Mouse (Mus musculus) macrophage (primary cell): ENCODE results near the gene Tomm22. TPM values are rescaled to one million over a fixed set of nuclear protein-coding genes. Genes with fewer than 3 reads are reported as not detected.
"Not testable (repeated sequence)": the region's sequence is repeated elsewhere in the genome, so short reads cannot be mapped to it uniquely, and the experiment has no call there.

Experiments used
- H3K27ac ChIP-seq: fragments of 350-480 bp; formaldehyde crosslinking; 2 replicates; pipeline ENCODE4 v1.9.0; 2021
- H3K36me3 ChIP-seq: fragments of 350-480 bp; formaldehyde crosslinking; 2 replicates; pipeline ENCODE4 v1.9.0; 2021; ENCODE audit errors: inconsistent target
- H3K4me3 ChIP-seq: fragments of 350-480 bp; formaldehyde crosslinking; 2 replicates; pipeline ENCODE4 v1.9.0; 2021; ENCODE audit errors: inconsistent target
- H3K79me2 ChIP-seq: fragments of 350-480 bp; formaldehyde crosslinking; 2 replicates; pipeline ENCODE4 v1.9.0; 2021; ENCODE audit errors: inconsistent target
- WGBS: methylation state at CpG from one replicate; pipeline ENCODE4 v1.1.7; 2026; ENCODE audit warnings: inconsistent platforms; ENCODE audit not compliant: missing documents; 5-methylcytosine and 5-hydroxymethylcytosine counted together
- polyA plus RNA-seq: library from polyadenylated mRNA; stranded (reverse); fragments of 250-400 nt; gene quantifications from 3 replicates; pipeline ENCODE4 v1.2.4, GENCODE M21; 2018; ENCODE audit warnings: inconsistent platforms

Tomm22 gene
- polyA plus RNA-seq, 1 experiment from 2014 or later, result 71.6 TPM

DNA sequence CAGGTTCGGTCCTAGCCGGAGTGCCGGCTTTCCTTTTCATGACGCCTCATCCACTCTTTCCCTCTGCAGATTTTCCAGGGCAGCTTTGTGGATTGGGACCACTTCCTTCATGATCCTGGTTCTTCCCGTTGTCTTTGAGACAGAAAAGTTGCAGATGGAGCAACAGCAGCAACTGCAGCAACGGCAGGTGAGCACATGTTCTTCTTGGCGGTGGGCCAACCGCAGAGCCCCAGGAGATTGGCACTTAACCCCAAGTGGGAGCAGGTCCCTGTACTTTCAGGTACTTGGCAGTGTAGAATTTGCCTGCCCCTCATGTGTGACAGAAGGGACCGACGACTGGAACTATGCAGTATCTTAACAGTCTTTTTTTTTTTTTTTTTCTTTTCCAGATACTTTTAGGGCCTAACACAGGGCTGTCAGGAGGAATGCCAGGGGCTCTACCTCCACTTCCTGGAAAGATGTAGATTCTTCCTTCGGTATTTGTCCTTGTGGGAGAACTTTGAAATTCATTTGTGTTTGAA is 1.2 kb downstream of the Tomm22 start:
- Histone ChIP-seq H3K36me3 (peaks cover 39% of the 10 kb centered on the region), H3K79me2 (peaks cover 21% of the 10 kb centered on the region), H3K4me3 (peak overlapping the region; percentile 90; the same call in 1 of the 2 replicates)
- not testable (repeated sequence) for H3K27ac ChIP-seq
- 69% methylated on average over 10 of the region's 11 CpGs for WGBS

DNA sequence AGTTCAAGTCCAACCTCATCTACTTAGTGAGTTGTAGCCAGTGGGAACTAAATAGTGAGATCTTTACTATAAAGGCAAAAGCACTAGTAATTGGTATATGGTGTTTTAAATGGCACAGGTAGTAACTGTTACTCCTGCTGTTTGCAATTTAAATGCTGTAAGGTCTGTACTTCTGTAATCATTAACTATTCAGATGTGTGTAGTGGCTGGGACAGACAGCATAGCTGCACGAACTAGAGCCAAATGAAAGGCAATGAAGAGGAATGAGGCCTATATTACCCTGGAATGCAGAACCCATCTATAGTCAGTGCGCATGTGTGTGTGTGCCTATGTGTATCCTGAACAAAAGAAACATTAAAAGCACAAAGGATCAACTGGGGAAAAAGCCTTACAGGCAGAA is 7.3 kb downstream of the Tomm22 start:
- peaks cover 34% of the 10 kb centered on the region for H3K36me3 ChIP-seq
- H3K79me2 ChIP-seq, result peaks cover 56% of the 10 kb centered on the region
- H3K27ac ChIP-seq, result no peak overlapping the region
- WGBS, result 89% methylated on average over 2 of the region's 2 CpGs
- H3K4me3 ChIP-seq, result no peak overlapping the region

DNA sequence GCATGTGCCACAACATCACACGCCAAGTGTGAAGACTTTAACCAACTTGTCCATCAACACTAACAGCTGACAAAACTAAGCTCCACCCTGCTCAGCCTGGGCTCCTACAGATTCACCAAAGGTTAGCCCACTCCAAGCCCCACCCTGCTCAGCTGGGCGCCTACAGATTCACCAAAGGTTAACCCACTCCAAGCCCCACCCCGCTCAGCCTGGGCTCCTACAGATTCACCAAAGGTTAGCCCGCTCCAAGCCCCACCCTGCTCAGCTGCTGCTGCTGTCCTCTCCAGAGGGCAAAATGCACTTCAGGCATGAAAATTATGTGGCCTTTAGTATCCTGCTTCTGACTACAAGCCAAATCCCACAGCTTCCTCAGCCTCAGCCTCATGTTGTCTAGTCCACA is 11.3 kb downstream of the Tomm22 start:
- H3K79me2 ChIP-seq, result peaks cover 95% of the 10 kb centered on the region
- WGBS, result 88% methylated on average over 4 of the region's 4 CpGs
- no peak overlapping the region for H3K4me3 ChIP-seq
- H3K27ac ChIP-seq, result no peak overlapping the region
- H3K36me3 ChIP-seq, result no peaks in the 10 kb centered on the region

DNA sequence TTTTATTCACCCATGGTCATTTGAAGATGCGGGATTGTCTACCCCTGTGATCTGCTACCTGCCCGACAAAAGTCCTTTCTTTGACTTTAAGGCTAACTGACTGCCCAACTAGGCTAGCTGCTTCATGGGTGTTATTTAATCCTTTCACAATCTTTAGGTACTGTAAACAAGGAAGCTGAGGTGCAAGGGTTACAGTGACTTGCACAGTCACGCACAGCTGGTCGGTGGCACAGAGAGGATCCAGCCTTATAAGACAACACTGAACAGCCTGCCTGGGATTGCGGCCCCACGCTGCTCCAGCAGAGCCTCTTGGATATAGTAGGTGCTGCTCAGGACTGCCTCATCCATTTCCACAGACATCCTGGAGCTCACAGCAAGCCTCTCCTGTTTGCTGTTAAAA is 12.5 kb downstream of the Tomm22 start:
- no peaks in the 10 kb centered on the region for H3K36me3 ChIP-seq
- no peak overlapping the region for H3K4me3 ChIP-seq
- WGBS, result 55% methylated on average over 6 of the region's 6 CpGs
- H3K27ac ChIP-seq, result no peak overlapping the region
- peaks cover 91% of the 10 kb centered on the region for H3K79me2 ChIP-seq

DNA sequence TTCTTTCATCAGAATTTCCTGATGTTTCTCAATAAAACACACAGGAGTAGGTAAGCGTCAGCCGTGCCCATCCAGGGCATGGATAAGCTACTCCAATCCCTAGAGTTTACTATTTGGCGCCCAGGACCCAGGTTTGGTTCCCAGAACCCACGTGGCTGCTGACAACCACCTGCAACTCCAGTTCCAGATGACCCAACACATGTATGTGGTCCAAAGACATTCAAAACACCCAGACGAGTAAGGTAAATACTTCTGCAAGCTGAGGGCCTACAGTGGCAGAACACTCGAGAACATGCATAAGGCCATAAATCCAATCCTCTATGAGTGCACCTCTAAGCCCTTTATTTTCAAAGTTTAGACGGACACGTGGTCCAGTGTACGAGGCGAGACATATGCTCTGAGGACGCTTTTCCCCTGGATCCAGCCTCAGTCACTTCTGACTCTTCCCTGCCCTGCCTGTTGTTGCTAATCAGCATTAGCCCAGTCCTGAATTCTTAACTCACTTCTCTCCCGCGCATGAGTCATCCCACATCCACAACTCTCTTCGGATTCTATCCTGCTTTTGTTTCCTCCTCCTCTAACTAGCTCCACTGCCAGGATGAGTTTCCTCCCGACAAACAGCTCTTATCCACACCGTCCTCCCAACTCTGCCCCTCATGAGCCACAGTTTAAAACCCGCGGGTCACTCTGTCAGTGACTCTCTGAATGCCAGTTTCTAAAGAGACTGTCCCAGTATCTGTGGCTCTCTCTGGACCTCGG is 13.2 kb downstream of the Tomm22 start:
- Histone ChIP-seq H3K27ac (no peak overlapping the region), H3K4me3 (no peak overlapping the region), H3K79me2 (peaks cover 83% of the 10 kb centered on the region), H3K36me3 (no peaks in the 10 kb centered on the region)
- 76% methylated on average over 19 of the region's 19 CpGs for WGBS

DNA sequence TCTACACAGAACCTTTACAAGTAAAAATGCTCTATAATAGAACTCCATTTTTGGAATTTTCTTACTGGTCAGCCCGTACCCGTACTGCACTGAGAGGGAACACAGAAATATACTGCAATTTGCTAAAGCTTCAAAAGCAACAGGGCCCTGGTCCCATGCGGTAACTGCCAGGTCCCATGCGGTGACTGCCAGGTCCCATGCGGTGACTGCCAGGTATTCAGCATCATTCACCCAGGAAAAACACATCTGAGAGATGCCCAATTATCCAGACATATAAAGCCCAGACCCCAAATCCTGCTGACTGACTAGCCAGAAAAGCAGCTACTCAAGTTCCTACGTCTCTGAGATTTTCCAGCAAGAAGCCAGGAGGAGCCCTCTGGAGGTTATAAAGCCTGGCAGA is 14.0 kb downstream of the Tomm22 start:
- Histone ChIP-seq H3K36me3 (no peaks in the 10 kb centered on the region), H3K4me3 (no peak overlapping the region), H3K79me2 (peaks cover 76% of the 10 kb centered on the region), H3K27ac (no peak overlapping the region)
- WGBS, result 96% methylated on average over 6 of the region's 6 CpGs

DNA sequence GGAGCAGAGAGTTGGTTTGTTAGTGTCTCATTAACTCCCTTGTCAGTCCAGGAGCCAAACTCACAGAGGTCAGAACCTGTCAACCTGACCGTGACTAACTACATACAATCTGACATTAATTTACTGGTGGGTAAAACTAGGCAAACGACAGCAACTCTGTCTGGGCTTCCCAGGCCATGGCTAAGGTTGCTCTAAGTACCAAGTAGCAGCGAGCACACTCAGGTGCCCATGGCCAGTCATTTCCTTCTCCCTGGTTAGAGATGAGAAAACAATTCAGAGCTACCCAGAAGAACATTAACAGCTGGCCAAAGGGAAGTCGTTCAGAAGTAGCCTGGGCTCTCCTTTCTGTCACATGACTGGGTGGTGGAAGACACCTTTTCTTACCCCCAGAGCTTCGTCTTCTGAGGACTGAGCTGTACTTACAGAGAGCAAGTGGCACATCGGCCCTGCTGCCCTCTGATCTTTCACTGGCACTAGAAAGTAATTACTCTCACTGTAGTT is 14.5 kb downstream of the Tomm22 start:
- Histone ChIP-seq H3K79me2 (peaks cover 70% of the 10 kb centered on the region), H3K27ac (no peak overlapping the region), H3K4me3 (no peak overlapping the region), H3K36me3 (no peaks in the 10 kb centered on the region)
- WGBS, result 31% methylated on average over 6 of the region's 6 CpGs

DNA sequence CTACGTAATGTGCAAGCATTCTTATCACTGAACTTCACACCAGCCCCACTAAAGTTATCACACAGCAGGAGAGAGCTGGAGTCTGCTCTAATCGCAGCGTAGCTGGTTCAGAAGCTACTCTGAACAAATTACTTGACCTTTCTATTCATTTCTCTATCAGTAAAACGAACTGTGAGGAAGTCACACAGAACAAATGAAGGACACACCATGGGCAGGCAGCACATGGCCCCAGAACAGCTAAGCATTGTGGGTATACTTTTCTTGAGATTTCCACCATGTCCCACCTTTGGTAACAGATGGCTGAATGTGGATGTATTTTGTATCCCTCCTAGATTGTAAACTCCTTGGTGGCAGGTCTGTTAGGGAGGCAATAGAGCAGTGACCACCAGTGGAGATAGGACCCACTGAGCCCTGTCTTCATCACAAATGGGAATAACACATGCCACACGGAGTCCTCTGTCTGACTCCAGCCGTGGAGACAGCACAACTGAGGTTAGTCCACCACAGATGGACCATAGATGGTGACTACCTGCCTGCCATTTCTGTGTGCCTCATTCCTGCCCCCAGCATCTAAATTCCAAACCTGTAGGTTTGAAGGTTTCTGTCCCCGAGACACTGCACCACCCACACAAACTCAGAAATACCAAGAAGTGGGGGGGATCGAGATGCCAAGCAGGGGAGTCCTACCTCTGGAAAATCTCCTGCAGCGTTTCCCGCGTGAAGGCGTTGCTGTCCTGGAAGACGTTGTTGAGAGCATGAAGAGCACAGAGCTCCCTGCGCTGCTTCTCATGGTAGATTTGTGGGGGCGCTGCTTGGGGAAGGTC is 15.6 kb downstream of the Tomm22 start:
- Histone ChIP-seq H3K4me3 (peak overlapping the region; percentile 55), H3K27ac (no peak overlapping the region), H3K36me3 (no peaks in the 10 kb centered on the region), H3K79me2 (peaks cover 61% of the 10 kb centered on the region)
- 26% methylated on average over 13 of the region's 15 CpGs for WGBS

DNA sequence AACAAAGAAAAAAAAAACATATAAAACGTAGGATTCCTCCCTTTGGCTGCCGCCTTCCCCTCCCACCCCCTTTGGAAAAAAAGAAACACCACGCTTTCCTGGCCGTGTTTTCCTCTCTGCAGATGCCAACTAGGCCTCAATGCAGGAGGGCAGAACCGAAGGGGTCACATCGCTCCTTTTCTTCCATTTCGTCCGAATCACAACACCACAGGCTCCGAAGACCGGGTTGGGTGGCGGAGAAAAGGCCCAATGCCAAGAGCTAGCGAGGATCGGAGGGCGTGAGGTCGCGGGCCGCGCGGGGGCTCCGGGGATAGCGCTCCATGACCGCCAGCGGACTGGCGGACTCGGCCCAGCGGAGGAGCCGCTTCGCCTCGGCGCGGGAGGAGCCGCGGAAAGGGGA is 16.5 kb downstream of the Tomm22 start:
- Histone ChIP-seq H3K4me3 (peak overlapping the region; percentile 55), H3K36me3 (no peaks in the 10 kb centered on the region), H3K79me2 (peaks cover 61% of the 10 kb centered on the region), H3K27ac (no peak overlapping the region; the same call in 1 of the 2 replicates)
- 2% methylated on average over 33 of the region's 33 CpGs for WGBS

DNA sequence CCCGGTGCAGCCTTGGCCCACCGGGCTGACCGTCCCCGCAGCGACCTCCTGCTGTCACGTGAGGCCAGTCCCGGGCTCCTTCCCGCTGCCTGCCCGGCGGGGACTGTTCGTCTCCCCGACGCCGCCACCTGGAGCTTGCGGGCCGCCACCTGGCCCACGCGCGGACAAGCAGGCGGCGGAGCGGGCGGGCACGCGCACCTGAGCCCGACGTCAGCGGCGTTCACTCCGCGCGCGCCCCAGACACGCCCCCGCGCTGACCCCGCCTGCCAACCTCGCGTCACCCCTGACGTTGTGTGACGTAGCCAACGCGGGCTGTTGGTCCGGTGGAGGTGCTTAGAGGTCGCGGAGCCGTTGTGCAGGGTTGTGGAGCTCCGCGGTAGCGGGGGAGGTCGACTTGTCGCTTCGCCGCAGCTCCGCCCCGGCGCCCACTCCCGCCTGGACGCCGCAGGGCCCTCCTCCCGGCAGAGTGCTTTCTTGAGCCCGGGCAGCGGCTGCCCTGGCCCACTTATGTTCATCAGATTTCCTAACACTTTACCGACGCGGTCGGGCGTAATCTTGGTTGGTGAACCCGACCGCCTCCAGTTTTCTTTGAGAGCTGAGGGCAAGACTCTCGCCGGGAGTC is 17.1 kb downstream of the Tomm22 start, which contains the start of gene Josd1:
Gene Josd1 (minus strand): TSS at position 274 of the 622 bp plus-strand sequence.
- Histone ChIP-seq H3K79me2 (peaks cover 61% of the 10 kb centered on the region), H3K27ac (peak within 1 kb of the TSS; percentile 34), H3K4me3 (peak within 1 kb of the TSS; percentile 55), H3K36me3 (no peaks in the 10 kb centered on the region)
- under 1% methylated on average over 68 of the region's 72 CpGs for WGBS

DNA sequence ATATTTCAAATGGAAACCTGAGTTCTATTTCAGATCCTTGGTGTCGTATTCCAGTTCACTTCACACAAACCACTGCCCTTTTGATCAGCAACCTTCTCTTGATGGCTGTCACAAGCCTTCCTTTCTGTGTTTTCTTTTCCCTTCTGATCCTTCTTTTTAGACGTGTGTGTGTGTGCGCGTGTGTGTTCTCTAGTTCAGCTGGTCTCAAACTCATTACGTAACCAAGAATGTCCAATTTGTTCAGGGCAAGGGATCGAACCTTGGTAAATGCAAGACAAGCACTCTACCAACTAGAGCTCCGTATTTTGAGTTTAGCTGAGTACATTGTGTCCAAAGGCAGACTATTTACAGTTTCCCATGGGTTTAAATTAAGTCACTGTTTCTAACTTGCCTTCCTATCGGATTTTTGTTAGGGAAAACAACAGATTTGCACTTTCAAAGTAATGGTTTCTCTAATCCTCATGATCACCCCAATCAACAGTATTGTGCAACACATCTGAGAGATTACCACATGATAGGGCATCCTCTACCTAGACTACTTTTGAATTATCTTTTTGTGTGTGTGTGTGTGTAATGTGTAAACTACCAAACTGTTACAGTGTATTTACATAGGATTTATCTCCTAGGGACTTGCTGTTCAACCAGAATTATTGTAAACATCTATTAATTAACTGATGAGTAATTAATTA is 17.8 kb downstream of the Tomm22 start:
- H3K27ac ChIP-seq, result peak overlapping the region; percentile 34
- H3K4me3 ChIP-seq, result peak overlapping the region; percentile 31
- H3K36me3 ChIP-seq, result no peaks in the 10 kb centered on the region
- WGBS, result 9% methylated on average over 8 of the region's 8 CpGs
- H3K79me2 ChIP-seq, result peaks cover 61% of the 10 kb centered on the region

DNA sequence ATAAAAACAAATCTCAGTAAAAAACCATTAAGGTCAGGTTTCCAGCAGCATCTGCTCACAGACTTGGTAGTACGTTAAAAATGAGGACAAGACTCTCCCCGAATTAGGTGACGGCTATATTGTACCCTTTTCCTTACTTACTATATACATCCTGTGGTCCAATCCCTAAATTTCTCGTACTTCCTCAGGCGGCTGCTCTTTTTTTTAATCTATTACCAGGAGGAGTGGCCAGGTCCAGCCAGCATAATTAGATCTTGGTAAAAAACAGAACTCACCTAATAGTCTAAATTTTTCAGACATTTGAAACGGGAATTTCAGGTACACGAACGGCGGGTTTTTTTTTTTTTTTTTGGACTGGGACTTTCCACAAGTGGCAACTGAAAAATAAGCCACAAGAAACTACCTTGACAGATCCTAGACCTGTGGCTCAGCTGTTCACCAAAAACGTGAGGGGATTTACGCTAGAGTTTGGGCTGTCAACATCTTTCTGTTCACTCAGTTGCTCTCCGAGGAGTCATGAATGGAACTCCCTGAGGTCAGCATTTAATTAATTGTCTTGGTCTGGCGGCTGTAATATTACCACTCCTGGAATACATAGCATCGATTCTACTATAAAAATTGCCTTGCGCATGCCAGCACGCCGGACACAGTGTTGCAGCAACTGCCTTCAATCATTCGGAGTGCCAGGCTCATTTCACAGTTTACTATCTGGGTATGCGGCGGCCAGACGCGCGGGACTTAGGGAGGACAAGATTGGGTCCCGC is 19.2 kb downstream of the Tomm22 start:
- Histone ChIP-seq H3K79me2 (peaks cover 61% of the 10 kb centered on the region), H3K27ac (no peak overlapping the region), H3K36me3 (no peaks in the 10 kb centered on the region), H3K4me3 (peak overlapping the region; percentile 27; the same call in 1 of the 2 replicates)
- 8% methylated on average over 23 of the region's 24 CpGs for WGBS

DNA sequence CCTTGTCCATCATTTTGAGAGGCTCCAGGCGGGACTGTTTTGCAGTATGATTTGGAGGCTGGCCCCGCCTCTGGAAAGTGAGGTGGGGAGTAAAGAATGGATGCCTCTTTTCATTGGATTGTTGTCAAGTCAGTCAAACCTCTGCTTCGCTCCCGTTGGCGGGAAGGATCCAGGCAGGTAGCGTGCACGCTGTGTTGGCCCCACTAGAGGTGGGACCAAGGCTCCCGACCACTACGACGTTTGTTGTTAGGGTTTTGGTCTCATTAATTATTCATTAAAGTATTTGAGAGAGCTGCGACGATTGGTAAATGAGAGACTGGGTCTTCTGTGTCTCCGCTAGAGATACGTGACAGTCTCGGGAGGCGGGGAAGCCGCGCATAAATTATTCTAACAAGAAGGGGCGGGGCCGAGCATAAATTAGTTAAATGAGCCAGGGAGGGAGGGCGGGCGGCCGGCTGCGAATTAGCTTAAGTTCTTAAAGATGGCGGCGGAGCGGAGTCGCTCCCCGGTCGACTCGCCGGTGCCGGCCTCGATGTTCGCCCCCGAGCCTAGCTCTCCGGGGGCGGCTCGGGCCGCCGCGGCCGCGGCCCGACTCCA is 19.9 kb downstream of the Tomm22 start, which contains the start of gene Gtpbp1:
Gene Gtpbp1 (plus strand): TSS at position 420 of the 597 bp plus-strand sequence.
- Histone ChIP-seq H3K79me2 (peaks cover 61% of the 10 kb centered on the region), H3K4me3 (peak within 1 kb of the TSS; percentile 60), H3K36me3 (no peaks in the 10 kb centered on the region), H3K27ac (no peak within 1 kb of the TSS)
- WGBS, result under 1% methylated on average over 44 of the region's 45 CpGs
